Mouse (Mus musculus) C2C12 (cell line): ENCODE results near the gene H2afy. TPM values are rescaled to one million over a fixed set of nuclear protein-coding genes. Genes with fewer than 3 reads are reported as not detected.

Source experiments
- H3K27me3 ChIP-seq: one replicate; pipeline ENCODE4 v1.6.1; 2011; ENCODE audit not compliant: control insufficient read depth, insufficient read depth, insufficient read length
- H3K36me3 ChIP-seq: one replicate; pipeline ENCODE4 v1.6.1; 2011; ENCODE audit not compliant: control insufficient read depth, insufficient read depth
- H3K4me3 ChIP-seq: one replicate; pipeline ENCODE4 v1.5.1; 2011; ENCODE audit warnings: mild to moderate bottlenecking, control low read depth; ENCODE audit not compliant: poor library complexity, insufficient read depth, severe bottlenecking
- H3K79me2 ChIP-seq: one replicate; pipeline ENCODE4 v1.6.1; 2011; ENCODE audit not compliant: control insufficient read depth, insufficient read depth
- H3K79me3 ChIP-seq: one replicate; pipeline ENCODE4 v1.6.1; 2011; ENCODE audit warnings: low read depth, control low read depth
- H3ac ChIP-seq: one replicate; pipeline ENCODE3; 2011; ENCODE audit warnings: low read depth; ENCODE audit not compliant: control insufficient read depth, insufficient read length
- CEBPB ChIP-seq: IDR thresholded peaks from one replicate; pipeline ENCODE4 v1.6.1; 2011; ENCODE audit warnings: low read depth, mild to moderate bottlenecking, control low read depth, moderate library complexity
- CTCF ChIP-seq: IDR thresholded peaks from one replicate; pipeline ENCODE4 v1.5.1; 2011; ENCODE audit not compliant: control insufficient read depth, insufficient read depth, insufficient read length
- FOSL1 ChIP-seq: IDR thresholded peaks from one replicate; pipeline ENCODE4 v1.8.0; 2011; ENCODE audit warnings: mild to moderate bottlenecking, low read length; ENCODE audit not compliant: poor library complexity, insufficient read depth, severe bottlenecking
- MAX ChIP-seq: IDR thresholded peaks from one replicate; pipeline ENCODE4 v1.6.1; 2011; ENCODE audit warnings: mild to moderate bottlenecking, control low read depth
- MYOD1 ChIP-seq: IDR thresholded peaks from one replicate; pipeline ENCODE4 v1.6.1; 2011; ENCODE audit warnings: low read depth; ENCODE audit not compliant: control insufficient read depth, insufficient read length
- MYOG ChIP-seq: IDR thresholded peaks from one replicate; pipeline ENCODE4 v1.6.1; 2011; ENCODE audit not compliant: control insufficient read depth, insufficient read length; ENCODE audit errors: extremely low read depth
- USF1 ChIP-seq: IDR thresholded peaks from one replicate; pipeline ENCODE4 v1.6.1; 2011; ENCODE audit warnings: low read depth, mild to moderate bottlenecking, control low read depth, moderate library complexity
- polyA plus RNA-seq: library from polyadenylated mRNA; unstranded; fragments of >200 nt; fragmentation: generic; extraction: Trizol; gene quantifications from one replicate; pipeline ENCODE4 v1.2.1, GENCODE M21; 2012; ENCODE audit warnings: missing spikeins

The H2afy gene
- polyA plus RNA-seq, 1 experiment, result 94.5 TPM

DNA sequence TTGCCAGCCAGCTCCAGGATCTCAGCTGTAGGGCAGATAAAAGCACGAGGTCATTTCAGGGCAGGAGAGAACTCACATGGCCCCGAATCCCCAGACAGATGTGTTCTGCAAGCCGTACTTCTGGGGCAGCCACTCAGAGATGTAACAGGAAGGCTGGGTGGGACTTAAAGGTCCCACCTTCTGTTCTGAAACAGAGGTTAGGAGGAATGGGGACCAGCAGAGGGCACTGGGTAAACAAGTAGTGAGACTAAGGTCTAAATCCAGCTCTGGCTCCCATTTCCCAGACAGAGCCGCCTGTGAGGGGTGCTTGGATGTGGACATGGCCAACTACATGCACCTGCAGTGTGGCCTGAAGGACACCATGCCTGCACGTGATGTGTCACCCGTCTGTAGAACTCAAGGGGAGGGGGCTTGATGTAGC lies 31.2 kb downstream of the H2afy start:
- no peak for TF ChIP-seq MAX
- no peak for TF ChIP-seq USF1
- TF ChIP-seq MYOG, result no peak
- TF ChIP-seq FOSL1, result no peak
- no peak for TF ChIP-seq CEBPB
- TF ChIP-seq MYOD1, result no peak
- no peak for TF ChIP-seq CTCF
- H3K27me3 ChIP-seq, result no peaks in the 10 kb centered on the region
- no peak overlapping the region for H3K4me3 ChIP-seq
- peaks cover 42% of the 10 kb centered on the region for H3K79me2 ChIP-seq
- no peak overlapping the region for H3ac ChIP-seq
- peaks cover 19% of the 10 kb centered on the region for H3K79me3 ChIP-seq
- H3K36me3 ChIP-seq, result peaks cover 53% of the 10 kb centered on the region

DNA sequence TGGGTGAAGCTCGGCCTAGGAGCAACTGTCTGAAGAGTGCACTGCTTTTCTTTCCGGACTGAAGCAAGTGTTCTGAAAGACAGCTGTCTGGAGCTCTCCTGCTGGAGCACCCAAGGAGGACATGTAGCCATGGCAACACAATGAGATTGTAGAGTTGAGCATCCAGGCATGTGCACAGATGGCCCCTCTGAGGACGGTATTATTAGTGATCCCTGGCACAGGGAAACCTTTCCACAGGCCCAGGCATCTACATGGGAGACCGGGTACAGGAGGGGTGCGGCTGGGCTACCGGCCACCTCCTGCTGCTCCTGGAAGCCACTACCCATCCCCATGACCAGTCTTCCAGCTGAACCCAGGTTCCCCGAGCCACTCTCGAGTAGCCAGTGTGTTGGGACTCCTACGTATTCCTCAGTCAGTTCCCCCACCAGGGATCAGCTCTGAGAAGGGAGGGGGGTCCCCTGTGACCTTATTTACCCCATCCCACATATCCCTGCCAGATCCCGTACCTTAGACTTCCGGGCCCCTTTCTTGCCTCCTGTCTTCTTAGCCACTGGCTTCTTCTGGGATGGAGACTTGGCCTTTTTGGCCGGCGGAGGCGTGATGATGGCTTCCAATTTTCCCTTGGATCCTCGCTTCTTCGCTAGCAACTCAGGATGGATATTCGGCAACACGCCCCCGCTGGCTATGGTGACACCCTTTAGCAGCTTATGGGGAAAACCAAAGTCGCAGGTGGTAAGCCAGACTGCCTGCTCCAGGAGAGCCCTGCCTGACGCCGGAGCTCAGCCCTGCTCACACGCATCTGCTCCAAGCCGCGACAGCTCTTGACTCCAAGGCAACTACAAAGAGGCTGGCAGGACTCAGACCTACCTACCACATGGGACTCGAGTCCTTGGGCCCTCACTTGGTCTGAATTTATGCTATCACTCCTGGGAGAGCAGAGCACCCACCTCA lies 32.1 kb downstream of the H2afy start:
- peaks cover 13% of the 10 kb centered on the region for H3K79me3 ChIP-seq
- H3K36me3 ChIP-seq, result peaks cover 56% of the 10 kb centered on the region
- no peaks in the 10 kb centered on the region for H3K27me3 ChIP-seq
- TF ChIP-seq FOSL1, result no peak
- TF ChIP-seq MYOG, result no peak
- TF ChIP-seq MYOD1, result no peak
- no peak for TF ChIP-seq MAX
- TF ChIP-seq CTCF, result no peak
- TF ChIP-seq USF1, result no peak
- no peak for TF ChIP-seq CEBPB
- H3K79me2 ChIP-seq, result peaks cover 32% of the 10 kb centered on the region
- no peak overlapping the region for H3K4me3 ChIP-seq
- H3ac ChIP-seq, result no peak overlapping the region

DNA sequence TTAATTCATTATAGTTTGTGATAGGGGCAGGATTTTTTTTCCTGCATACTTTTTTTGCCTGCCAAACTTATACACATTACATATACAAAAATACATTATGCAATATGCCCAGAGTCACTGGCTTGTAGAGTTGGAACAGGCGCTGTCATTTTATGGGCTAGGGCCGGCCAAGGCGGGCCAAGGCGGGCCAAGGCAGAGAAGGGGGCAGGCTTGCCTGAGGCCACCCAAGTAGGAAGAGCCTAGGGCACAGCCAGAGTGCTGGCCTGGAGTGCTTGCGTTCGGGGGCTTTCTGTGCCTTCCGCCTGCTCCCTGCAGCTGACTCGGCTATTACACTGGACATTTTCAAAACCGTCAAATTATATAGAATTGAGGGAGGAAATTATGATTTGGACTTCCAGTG lies 34.0 kb downstream of the H2afy start:
- Histone ChIP-seq H3ac (no peak overlapping the region), H3K79me3 (peaks cover 6% of the 10 kb centered on the region), H3K27me3 (no peaks in the 10 kb centered on the region), H3K36me3 (peaks cover 46% of the 10 kb centered on the region), H3K4me3 (no peak overlapping the region), H3K79me2 (peaks cover 17% of the 10 kb centered on the region)
- TF ChIP-seq USF1 (no peak), FOSL1 (no peak), MAX (no peak), MYOG (no peak), CEBPB (no peak), MYOD1 (no peak), CTCF (no peak)

DNA sequence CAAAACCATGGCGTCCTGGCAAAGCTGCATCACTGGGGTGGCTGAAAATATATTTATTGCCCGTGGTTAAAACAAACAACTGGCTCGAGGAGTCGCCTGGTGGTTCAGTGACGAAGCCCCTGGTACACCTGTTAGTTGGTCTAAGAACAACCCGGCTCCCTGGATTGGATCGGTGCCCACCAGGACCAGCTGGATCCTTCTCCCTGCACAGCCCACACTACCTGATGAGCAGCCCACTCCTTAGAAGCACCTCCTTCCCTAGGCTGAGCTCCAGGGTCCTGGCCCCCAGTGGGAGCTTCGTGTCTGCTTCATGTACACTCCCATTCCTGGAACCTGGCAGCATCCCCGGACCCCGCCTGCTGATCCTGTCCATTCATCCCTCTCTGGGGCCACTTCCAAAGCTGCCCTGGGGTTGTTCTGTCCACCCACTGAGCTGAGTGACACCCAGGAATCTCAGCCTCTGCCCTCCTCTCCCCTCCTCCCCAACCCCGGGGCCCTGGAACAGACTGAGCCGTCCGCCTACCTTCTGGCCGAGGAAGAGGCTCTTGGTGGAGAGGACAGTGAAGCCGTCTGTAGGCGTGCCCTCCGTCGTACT lies 40.5 kb downstream of the H2afy start:
- no peaks in the 10 kb centered on the region for H3K79me2 ChIP-seq
- TF ChIP-seq FOSL1, result no peak
- no peak for TF ChIP-seq CEBPB
- no peak for TF ChIP-seq MYOD1
- no peak for TF ChIP-seq USF1
- no peak for TF ChIP-seq MAX
- TF ChIP-seq CTCF, result no peak
- no peak for TF ChIP-seq MYOG
- H3K4me3 ChIP-seq, result no peak overlapping the region
- no peaks in the 10 kb centered on the region for H3K79me3 ChIP-seq
- H3K27me3 ChIP-seq, result no peaks in the 10 kb centered on the region
- H3K36me3 ChIP-seq, result peaks cover 40% of the 10 kb centered on the region
- H3ac ChIP-seq, result no peak overlapping the region

DNA sequence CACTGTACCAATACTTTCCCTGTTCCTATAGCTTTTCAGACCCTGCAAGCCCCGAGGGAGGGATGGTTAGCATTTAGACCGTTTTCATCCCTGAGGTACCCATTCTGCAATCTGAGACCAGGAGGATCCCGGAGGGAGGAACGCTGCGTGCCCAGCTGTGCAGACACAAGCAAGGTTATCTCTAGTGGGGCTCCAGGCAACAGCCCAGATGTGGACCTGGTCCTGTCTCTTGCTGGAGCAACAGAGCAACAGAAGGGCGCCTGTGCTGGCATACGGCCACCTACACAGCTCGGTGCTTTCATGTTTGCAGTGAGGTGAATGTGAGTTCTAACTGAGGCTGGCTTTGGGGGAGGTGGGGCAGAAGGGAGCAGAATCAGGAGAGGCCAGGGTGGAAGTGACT lies 41.6 kb downstream of the H2afy start:
- H3K79me3 ChIP-seq, result no peaks in the 10 kb centered on the region
- H3K27me3 ChIP-seq, result no peaks in the 10 kb centered on the region
- no peak overlapping the region for H3K4me3 ChIP-seq
- H3ac ChIP-seq, result no peak overlapping the region
- TF ChIP-seq MAX (no peak), CEBPB (no peak), MYOG (no peak), MYOD1 (no peak), USF1 (no peak), CTCF (no peak), FOSL1 (no peak)
- H3K36me3 ChIP-seq, result peaks cover 40% of the 10 kb centered on the region
- no peaks in the 10 kb centered on the region for H3K79me2 ChIP-seq
